Mouse (Mus musculus): Measurements from ENCODE around the gene Cd200r3.

Gene Cd200r3

GRCm38 (mm10) chr16:44988667-44989357 lies 45.3 kb downstream of the Cd200r3 start:
- DNase-seq (ENCODE audit: low spot score) = no peak

- DNase-seq (ENCODE audit: low spot score) = no peak
Measured at GRCm38 (mm10) chr16:44993319-44994019, 50.0 kb downstream of the Cd200r3 start.

GRCm38 (mm10) chr16:44994206-44994953 lies 50.9 kb downstream of the Cd200r3 start:
- no peak for DNase-seq (ENCODE audit: low spot score)

- DNase-seq (ENCODE audit: low spot score) = no peak
Measured at GRCm38 (mm10) chr16:44995111-44995510, 51.6 kb downstream of the Cd200r3 start.

GRCm38 (mm10) chr16:44996701-44997100 lies 53.2 kb downstream of the Cd200r3 start:
- DNase-seq (ENCODE audit: low spot score) = no peak

GRCm38 (mm10) chr16:44999537-44999936 lies 56.1 kb downstream of the Cd200r3 start:
- DNase-seq (ENCODE audit: low spot score) = no peak

- DNase-seq (ENCODE audit: low spot score) = no peak
Measured at GRCm38 (mm10) chr16:45004443-45004842, 61.0 kb downstream of the Cd200r3 start.

- no peak for DNase-seq (ENCODE audit: low spot score)
Measured at GRCm38 (mm10) chr16:45005280-45005679, 61.8 kb downstream of the Cd200r3 start.

- no peak for DNase-seq (ENCODE audit: low spot score)
Measured at GRCm38 (mm10) chr16:45006971-45007370, 63.5 kb downstream of the Cd200r3 start.

- DNase-seq (ENCODE audit: low spot score) = no peak
Measured at GRCm38 (mm10) chr16:45007807-45008206, 64.3 kb downstream of the Cd200r3 start.

- DNase-seq (ENCODE audit: low spot score) = no peak
Measured at GRCm38 (mm10) chr16:45009634-45010033, 66.2 kb downstream of the Cd200r3 start.

GRCm38 (mm10) chr16:45015591-45015990 lies 72.1 kb downstream of the Cd200r3 start:
- no peak for DNase-seq (ENCODE audit: low spot score)

- no peak for DNase-seq (ENCODE audit: low spot score)
Measured at GRCm38 (mm10) chr16:45016488-45016887, 73.0 kb downstream of the Cd200r3 start.

GRCm38 (mm10) chr16:45018868-45019267 lies 75.4 kb downstream of the Cd200r3 start:
- no peak for DNase-seq (ENCODE audit: low spot score)

- no peak for DNase-seq (ENCODE audit: low spot score)
Measured at GRCm38 (mm10) chr16:45020055-45020454, 76.6 kb downstream of the Cd200r3 start.

- DNase-seq (ENCODE audit: low spot score) = no peak
Measured at GRCm38 (mm10) chr16:45020669-45021309, 77.3 kb downstream of the Cd200r3 start.

- no peak for DNase-seq (ENCODE audit: low spot score)
Measured at GRCm38 (mm10) chr16:45021443-45021842, 78.0 kb downstream of the Cd200r3 start.

GRCm38 (mm10) chr16:45023904-45024303 lies 80.4 kb downstream of the Cd200r3 start:
- DNase-seq (ENCODE audit: low spot score) = peak; percentile 18

- DNase-seq (ENCODE audit: low spot score) = no peak
Measured at GRCm38 (mm10) chr16:45025321-45025720, 81.8 kb downstream of the Cd200r3 start.

- no peak for DNase-seq (ENCODE audit: low spot score)
Measured at GRCm38 (mm10) chr16:45029080-45029479, 85.6 kb downstream of the Cd200r3 start.

- no peak for DNase-seq (ENCODE audit: low spot score)
Measured at GRCm38 (mm10) chr16:45029493-45029892, 86.0 kb downstream of the Cd200r3 start.

- no peak for DNase-seq (ENCODE audit: low spot score)
Measured at GRCm38 (mm10) chr16:45030127-45030526, 86.6 kb downstream of the Cd200r3 start.
